Mouse (Mus musculus) brown adipose tissue, adult 24 weeks (tissue): ENCODE measurements around the gene Sept7. TPM values are rescaled to one million over a fixed set of nuclear protein-coding genes. Genes with fewer than 3 reads are reported as not detected.
"Not testable (repeated sequence)": the region's sequence is repeated elsewhere in the genome, so short reads cannot be mapped to it uniquely, and the experiment has no call there.

ENCODE experiments used
- H3K27ac ChIP-seq: fragments of 200-500 bp; replicated peaks from 2 replicates; pipeline ENCODE4 v1.5.1; 2012; ENCODE audit warnings: low read depth, mild to moderate bottlenecking, low read length
- H3K4me1 ChIP-seq: fragments of 200-500 bp; 2 replicates; pipeline ENCODE4 v1.6.1; 2012; ENCODE audit warnings: low read length, mixed read lengths; ENCODE audit not compliant: control insufficient read depth, insufficient read depth, insufficient read length
- H3K4me3 ChIP-seq: fragments of 200-500 bp; 2 replicates; pipeline ENCODE4 v1.5.1; 2012; ENCODE audit warnings: low read depth, mild to moderate bottlenecking, low read length, moderate library complexity; ENCODE audit not compliant: insufficient read depth
- polyA plus RNA-seq: library from polyadenylated mRNA; stranded (reverse); fragments of >200 nt; gene quantifications from 2 replicates; pipeline ENCODE4 v1.2.4, GENCODE M21; 2012; ENCODE audit not compliant: missing spikeins, insufficient read depth, insufficient read length

Gene Sept7
- polyA plus RNA-seq, 1 experiment, result 112 TPM

- Histone ChIP-seq H3K4me3 (no peak overlapping the region), H3K27ac (no peak overlapping the region), H3K4me1 (no peaks in the 10 kb centered on the region)
Measured at GRCm38 (mm10) chr9:25309505-25310182, 57.4 kb downstream of the Sept7 start.

GRCm38 (mm10) chr9:25314304-25314703 is 62.1 kb downstream of the Sept7 start:
- H3K4me3 ChIP-seq, result no peak overlapping the region
- no peak overlapping the region for H3K27ac ChIP-seq

GRCm38 (mm10) chr9:25317827-25318505 is 65.7 kb downstream of the Sept7 start:
- H3K27ac ChIP-seq, result no peak overlapping the region
- no peak overlapping the region for H3K4me3 ChIP-seq
- H3K4me1 ChIP-seq, result no peaks in the 10 kb centered on the region; the same call in 1 of the 2 replicates

More at GRCm38 (mm10) chr9:25314304-25314703, 62.1 kb downstream of the Sept7 start:
- no peaks in the 10 kb centered on the region; the same call in 1 of the 2 replicates for H3K4me1 ChIP-seq

- H3K4me3 ChIP-seq, H3K4me1 ChIP-seq, H3K27ac ChIP-seq: not testable (repeated sequence)
Measured at GRCm38 (mm10) chr9:25319676-25320075, 67.4 kb downstream of the Sept7 start.

- Histone ChIP-seq H3K4me3 (no peak overlapping the region), H3K4me1 (no peaks in the 10 kb centered on the region), H3K27ac (no peak overlapping the region)
Measured at GRCm38 (mm10) chr9:25327727-25328370, 75.6 kb downstream of the Sept7 start.

- Histone ChIP-seq H3K4me3 (no peak overlapping the region), H3K27ac (no peak overlapping the region)
Measured at GRCm38 (mm10) chr9:25328946-25329723, 76.9 kb downstream of the Sept7 start.

GRCm38 (mm10) chr9:25337436-25338198 is 85.4 kb downstream of the Sept7 start:
- Histone ChIP-seq H3K27ac (no peak overlapping the region), H3K4me1 (no peaks in the 10 kb centered on the region), H3K4me3 (no peak overlapping the region)

More at GRCm38 (mm10) chr9:25328946-25329723, 76.9 kb downstream of the Sept7 start:
- no peaks in the 10 kb centered on the region for H3K4me1 ChIP-seq

GRCm38 (mm10) chr9:25340412-25340811 is 88.2 kb downstream of the Sept7 start:
- H3K4me3 ChIP-seq, result no peak overlapping the region
- H3K4me1 ChIP-seq, result no peaks in the 10 kb centered on the region
- H3K27ac ChIP-seq, result no peak overlapping the region

- Histone ChIP-seq H3K4me1 (peaks cover 4% of the 10 kb centered on the region; the same call in 1 of the 2 replicates), H3K27ac (no peak overlapping the region), H3K4me3 (no peak overlapping the region)
Measured at GRCm38 (mm10) chr9:25353775-25354174, 101.5 kb downstream of the Sept7 start.

- Histone ChIP-seq H3K4me1 (peaks cover 4% of the 10 kb centered on the region; the same call in 1 of the 2 replicates), H3K27ac (no peak overlapping the region), H3K4me3 (no peak overlapping the region)
Measured at GRCm38 (mm10) chr9:25355806-25356205, 103.6 kb downstream of the Sept7 start.

GRCm38 (mm10) chr9:25357589-25357988 is 105.3 kb downstream of the Sept7 start:
- Histone ChIP-seq H3K4me3 (no peak overlapping the region), H3K27ac (no peak overlapping the region), H3K4me1 (peaks cover 4% of the 10 kb centered on the region; the same call in 1 of the 2 replicates)

- H3K27ac ChIP-seq, result no peak overlapping the region
- H3K4me1 ChIP-seq, result peaks cover 4% of the 10 kb centered on the region; the same call in 1 of the 2 replicates
- no peak overlapping the region for H3K4me3 ChIP-seq
Measured at GRCm38 (mm10) chr9:25358018-25358417, 105.8 kb downstream of the Sept7 start.
